Mouse (Mus musculus) embryo, embryonic 10.5 days (tissue): ENCODE measurements around the gene Plekha1.
A peak's percentile ranks its signal among the peaks of the same experiment; 100 is the strongest.

Experiments
- DNase-seq: peaks from one replicate; pipeline ENCODE4 v3.0.0-alpha.2; 2015; ENCODE audit warnings: low spot score

The Plekha1 gene

DNA sequence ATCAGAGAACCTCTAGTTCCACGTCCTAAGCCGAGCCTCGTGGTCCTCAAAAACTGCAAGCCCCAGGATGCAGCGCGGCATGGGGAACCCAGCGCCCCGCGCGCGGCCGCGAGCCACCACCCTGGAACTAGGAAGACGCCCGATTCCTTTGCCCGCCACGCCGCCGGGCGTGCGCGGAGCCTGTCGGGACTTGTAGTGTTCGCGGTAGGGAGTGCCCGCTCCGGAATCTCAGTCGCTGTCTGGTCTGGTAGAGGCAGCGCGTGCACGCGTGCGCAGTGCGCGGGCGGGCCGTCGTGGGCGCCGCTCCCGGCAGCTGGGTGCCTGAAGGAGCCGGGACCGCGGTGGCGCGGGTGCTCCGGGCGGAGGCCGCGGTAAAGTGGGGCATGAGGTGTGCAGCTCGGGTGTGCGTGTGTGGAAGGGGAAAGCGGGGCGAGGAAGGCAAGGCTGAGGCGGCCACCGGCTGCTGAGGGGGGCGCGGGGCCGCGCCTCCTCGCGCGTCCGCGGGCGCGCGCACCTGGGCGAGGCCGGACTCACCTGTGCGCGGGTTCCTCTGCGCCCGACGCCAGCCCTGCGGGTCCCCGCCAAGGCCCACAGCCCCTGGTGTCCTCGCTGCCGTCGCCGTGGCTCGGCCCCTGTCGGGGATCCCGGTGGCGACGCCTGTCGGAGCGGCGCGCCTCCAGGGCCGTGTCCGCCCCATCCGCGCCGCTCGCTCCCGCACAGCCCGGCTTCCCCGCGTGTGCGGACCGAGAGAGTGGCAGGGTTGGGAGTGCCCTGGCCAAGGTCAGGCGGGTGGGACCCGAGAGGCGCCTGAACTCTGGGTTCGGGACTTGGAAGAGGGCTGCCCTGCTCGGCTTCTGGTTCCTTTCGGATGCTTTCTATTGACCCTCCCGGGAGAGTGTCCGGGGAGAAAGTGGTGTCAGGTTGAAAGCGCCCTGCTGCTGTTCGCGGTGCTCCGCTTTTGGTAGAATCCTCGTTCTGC is at the start of gene Plekha1:
TSS of gene Plekha1 (plus strand) at position 144 of the 979 bp plus-strand sequence.
- DNase-seq, result peak; percentile 97

DNA sequence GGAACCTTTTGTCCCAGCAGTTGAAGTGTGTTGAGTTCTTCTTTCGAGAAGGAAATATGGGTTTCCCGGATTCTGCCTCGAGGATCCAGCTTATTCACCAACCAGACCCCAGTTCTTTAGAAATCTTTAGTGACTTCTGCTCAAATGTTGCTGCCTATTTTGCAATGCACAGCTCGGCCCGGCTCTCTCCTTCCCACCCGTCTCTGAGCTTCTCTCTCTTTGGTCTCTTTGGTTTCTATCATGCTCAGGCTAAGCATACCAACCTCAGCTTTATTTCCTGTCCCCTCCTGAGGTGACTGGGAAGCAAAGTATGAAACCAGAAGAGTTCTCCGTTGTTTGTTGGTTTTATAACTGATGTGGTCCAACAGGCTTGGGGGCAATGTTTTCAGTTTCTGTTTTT is 49.3 kb upstream of the Plekha1 start:
- no peak for DNase-seq

DNA sequence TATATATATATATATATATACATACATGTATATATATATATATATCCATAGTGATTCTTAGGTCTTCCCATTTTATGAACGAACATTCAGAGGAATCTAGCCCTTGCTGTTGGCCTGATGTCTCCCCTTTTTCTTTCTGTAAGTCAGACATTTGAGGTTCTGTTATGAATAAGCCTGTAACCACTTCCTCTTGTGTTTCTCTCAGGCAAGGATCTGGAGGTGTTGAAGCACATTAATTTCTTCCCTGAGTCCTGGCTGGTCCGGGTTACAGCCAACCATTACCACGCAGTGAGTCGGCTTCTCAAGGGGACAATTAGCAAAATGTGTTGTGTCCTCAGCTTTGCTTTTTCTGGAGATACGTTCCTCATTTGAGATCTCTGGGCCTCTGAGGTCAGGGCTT is 46.7 kb upstream of the Plekha1 start:
- DNase-seq, result no peak

DNA sequence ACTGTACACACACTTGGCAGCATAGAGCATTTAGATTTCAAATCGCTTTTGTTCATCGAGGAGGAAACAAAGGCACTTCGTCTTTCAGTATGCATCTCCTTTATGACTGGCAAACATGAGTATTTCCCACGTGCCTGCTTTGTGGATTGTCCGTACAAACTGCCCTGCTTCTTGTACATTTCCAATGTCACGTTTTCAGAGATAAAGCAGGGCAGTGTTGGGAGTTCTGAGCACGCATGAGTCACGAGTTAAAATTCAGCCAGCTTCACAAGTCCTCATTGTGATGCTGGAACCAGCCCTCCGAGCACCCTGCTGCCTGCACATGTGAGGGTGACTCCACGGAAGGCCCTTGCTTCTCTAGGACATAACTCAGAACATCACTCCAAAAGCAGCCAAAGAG is 45.9 kb upstream of the Plekha1 start:
- no peak for DNase-seq

DNA sequence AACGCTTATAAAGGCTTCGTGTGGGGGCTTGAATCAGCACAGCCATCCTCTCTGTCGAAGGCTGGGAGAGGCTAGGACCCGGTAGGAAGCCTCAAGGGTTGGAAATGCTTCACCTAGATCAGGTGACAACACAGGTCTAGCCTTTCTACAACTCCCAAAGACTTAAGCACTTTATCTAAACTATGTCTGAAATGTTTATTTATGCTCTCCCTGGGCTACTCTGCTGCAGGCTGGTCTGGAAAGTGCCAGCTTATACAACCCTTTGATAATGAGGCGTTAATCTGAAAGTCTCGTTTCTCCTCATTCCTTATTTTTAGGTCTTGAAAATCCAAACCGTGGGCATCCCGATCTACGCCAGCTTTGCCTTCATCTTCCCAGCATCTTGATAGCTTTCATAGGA is 41.6 kb upstream of the Plekha1 start:
- DNase-seq, result no peak

DNA sequence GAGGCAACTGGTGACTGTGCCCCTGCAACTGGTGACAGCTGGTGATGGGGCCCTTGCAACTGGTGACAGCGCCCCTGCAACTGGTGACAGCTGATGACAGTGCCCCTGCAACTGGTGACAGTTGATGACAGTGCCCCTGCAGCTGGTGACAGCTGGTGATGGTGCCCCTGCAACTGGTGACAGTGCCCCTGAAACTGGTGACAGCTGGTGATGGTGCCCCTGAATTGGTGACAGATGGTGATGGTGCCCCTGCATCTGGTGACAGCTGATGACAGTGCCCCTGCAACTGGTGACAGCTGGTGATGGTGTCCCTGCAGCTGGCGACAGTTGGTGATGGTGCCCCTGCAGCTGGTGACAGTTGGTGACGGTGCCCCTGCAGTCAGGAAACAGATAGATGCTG is 39.2 kb upstream of the Plekha1 start:
- no peak for DNase-seq

DNA sequence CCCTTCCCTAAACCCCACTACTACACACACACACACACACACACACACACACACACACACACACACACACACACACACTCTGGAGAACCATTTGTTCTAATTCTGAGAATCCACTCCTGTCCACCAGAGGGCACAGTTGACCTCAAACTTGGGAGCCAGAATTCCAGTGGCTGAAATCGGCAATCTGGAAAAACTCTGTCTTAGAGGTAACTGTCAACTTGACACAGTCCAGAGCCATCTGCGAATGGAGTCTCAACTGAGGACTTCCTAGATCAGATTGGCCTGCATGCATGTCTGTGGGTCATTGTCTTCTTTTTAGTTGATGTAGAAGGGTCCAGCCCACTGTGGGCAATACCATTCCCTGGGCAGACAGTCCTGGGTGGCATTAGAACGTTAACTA is 38.1 kb upstream of the Plekha1 start:
- peak; percentile 82 for DNase-seq

DNA sequence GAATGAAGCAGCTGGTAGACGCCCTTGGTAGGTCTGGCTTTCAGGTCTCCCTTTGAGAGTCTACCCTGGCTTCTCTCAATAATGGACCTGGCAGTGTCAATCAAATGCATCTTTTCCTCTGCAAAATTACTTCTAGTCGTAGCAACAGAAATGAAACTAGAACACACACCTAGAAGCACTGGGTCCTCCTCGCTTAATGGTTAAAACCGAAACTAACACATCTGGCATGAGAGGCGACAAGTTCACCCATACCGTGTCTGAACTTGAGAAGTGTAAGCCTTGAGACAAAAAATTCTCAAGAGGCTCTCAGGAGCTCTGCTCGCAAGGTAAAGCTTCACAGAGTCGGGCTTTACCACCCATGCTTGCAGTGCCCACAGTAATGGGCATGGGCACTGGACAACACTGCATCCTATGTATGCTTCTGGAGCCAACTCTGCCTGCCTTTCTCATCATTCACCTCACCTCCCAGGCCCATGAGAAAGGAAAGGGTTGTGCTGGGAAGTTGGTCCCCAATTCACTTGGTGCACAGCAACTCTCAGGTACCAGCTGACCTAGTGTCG is 37.6 kb upstream of the Plekha1 start:
- no peak for DNase-seq

DNA sequence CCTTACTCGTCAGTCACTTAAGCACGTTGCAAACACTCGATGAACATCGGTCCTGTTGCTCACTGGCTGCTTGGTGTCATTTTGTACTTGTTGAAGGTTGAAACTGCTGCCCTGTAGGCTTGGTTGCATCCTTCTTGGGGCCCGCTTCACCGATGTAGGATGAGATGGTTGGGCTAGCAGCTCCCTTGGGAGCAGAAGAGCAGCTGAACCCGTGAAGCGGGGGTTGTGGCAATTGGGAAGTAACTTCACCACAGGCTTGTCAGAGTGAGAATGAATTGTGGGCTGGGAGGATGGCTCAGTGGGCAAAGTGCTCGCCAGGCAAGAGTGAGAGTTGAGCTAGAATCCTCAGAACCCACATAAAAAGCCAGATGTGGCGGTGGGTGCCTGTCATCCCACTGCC is 37.1 kb upstream of the Plekha1 start:
- DNase-seq, result no peak

DNA sequence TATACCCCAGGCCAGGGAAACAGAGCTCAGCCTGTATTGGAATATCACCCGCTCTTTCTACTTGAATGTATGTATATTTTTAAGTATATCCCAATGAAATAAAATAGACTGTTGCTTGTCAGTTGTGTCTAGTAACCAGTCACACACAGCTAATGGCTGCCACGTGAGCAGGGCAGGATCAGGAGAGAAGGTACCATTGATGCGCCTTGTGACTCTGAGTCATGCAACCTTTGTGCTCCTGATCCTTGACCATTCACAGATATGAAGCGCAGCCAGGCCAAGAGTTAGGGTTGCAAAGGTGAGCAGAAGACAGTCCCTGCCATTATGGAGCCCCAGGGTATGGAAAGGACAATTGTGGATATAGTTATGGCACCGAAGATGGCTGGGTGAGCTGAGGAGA is 34.0 kb upstream of the Plekha1 start:
- no peak for DNase-seq

DNA sequence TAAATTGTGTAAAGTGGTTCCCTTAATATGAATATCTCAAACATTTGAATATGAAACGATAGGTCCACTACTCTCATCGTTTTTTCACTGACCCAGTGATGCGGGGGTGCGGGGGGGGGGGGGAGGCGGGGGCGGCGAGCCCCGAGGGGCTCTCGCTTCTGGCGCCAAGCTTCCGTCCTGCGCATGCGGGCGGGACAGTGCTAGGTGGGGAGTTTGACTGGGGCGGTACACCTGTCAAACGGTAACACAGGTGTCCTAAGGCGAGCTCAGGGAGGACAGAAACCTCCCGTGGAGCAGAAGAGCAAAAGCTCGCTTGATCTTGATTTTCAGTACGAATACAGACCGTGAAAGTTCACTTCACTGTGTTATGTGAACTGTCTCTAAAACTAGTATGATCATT is 31.3 kb upstream of the Plekha1 start:
- peak; percentile 90 for DNase-seq

DNA sequence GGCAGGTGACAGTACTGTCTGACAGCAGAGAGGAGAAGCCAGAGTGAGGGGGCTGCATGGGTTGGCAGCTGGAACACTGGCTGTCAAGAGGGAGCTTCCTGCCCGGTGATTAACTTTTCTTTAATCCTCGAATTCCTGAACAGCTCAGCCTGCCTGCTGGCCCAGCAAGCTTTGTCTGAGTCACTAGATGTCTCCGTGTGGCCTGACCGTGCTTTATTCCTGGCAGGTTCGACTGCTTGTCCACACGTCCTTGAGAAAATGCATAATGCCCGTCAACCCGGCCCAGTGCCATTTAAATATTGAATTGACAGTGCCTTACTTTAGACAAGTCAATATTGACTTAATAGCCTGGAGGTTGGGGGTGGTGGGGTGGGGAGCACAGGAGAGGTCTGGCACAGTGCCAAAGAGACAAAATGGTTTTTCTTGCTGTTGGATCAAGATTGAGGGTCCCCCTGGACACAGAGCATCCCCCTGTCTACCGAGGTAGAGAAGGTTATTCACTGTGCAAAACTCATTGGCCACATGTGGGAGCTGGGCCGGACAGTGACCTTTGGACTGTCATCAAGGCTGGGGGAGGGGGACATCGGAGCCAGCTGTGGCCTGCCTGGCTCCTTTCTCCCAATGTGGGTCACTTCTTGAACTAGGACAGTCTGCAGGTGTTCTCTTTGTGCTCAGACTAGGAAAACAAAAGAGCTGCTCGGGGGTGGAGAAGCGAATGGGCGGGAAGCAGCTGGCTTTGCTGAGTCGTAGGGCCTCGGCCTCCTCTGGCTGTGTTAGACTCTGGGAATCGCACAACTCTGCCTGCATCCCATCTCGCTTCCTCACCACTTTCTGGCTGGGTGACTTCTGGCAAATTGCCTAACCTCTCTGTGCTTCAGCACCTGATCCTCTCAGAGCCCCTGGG is 30.3 kb upstream of the Plekha1 start:
- peak; percentile 72 for DNase-seq

DNA sequence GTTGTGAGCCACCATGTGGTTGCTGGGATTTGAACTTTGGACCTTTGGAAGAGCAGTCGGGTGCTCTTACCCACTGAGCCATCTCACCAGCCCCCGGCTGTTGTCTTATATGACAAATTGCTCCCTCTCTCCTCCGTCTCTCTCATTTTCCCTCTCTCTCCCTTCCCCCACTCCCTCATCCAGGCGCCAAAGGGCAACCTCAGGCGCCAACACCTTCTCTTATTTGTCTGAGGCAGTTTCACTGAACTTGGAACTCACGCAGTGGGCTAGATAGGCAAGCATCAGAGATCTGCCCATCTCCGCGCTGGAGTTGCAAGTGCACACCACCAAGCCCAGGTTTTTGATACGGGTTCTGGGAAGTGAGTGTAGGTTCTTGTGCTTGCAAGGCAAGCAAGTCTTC is 29.5 kb upstream of the Plekha1 start:
- peak; percentile 23 for DNase-seq

DNA sequence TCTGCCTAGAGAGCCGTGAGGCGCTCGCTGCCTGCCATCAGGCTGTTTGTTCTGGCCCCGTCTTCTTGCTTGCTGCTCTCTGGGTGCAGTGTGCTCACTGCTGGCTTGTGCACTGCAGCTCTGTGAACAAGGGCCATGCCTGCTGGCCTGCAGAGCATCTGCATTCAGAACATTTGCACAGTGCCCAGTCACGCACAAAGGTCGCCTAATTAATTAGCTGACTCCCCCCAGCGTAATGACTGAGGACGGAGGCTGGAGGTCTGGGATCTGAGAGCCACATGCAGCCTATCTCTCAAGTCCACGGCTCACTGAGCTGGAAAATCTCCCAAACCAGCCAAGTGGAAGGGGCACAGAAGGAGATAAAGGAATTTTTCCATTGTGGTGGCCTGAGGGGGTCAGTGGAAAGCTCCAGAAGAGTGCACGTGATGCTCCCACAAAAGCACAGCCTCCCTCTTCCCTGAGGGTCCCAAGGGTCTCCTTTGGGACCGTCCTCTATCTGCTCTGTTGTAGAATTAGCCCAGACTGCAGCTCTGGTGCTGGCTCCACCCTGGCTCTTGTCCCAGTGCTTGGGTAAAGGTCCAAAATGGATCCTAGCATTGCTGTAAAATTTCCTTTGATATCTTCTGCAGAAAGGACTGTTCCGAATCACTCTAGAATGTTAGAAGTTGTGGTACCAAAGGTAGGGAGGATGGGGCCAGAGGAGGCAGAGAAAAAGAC is 27.5 kb upstream of the Plekha1 start:
- DNase-seq, result peak; percentile 84

DNA sequence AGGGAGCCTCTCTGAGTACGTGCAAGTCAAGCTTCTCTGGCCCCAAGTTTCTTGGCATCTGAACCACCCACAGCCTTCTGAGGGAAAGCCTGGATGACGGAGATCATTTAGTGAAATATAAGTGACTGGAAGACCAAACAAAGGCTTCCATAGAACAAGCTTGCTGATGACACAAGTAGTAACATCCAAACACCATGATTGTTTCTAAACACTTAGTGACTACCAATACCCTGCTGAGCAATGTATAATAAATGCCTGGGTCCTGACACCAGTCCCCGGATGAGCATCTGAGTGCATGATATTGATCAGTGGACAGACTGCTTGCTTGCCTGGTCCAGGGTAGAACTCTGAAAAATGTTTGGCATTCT is 26.9 kb upstream of the Plekha1 start:
- no peak for DNase-seq

DNA sequence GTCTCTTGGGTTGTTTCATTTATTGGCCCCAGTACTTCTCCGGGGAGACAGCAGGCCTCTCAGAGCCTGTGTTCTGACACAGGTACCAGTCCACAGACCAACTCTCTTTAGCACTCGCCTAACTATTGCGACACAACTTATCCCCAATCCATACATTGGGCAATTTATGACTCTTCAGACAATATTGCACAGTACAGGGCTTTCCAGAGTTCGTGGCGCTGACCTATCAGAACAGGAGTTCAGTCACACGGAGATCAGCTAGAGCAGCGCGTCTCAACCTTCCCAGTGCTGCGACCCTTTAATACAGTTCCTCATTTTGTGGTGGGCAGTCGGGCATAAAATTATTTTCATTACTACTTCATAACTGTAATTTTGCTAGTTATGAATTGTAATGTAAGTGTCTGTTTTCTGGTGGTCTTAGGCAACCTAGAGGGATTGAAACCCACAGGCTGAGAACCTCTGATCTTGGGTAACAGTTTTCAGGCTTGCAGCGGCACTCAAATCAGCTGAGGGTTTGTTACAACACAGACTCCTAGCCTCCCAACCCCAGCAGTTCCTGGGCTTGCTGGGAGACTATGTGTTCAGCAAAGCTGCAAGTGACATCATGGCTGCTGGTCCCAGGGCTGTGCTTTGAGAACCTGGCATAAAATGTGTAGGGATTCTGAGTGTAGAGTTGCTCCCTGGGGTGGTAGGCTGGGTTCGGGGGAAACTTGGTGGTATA is 26.0 kb upstream of the Plekha1 start:
- DNase-seq, result no peak

DNA sequence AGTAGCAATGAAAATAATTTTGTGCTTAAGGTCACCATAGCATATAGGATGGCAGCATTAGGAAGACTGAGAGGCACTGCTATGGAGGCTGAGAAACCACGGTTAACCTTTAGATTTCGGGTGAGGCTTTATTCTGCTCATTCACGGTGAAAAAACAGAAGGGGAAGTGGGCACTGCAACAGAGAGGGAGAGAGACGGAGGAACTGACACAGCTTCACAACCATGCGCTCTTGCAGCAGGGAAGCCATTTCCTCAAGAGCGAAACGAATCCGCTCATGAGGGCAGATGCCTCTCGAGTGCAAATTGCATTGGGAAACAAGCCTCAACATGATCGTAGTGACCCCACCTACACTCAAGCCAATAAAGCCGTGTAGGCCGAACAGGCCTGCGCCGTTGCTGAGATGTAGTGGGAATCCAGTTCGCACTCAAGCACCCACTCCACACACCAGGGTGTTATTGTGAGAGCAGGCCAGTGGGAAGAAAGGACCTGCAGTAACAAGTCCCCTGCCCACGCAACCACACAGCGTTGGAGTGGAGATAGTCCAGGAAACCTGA is 18.3 kb upstream of the Plekha1 start:
- no peak for DNase-seq

DNA sequence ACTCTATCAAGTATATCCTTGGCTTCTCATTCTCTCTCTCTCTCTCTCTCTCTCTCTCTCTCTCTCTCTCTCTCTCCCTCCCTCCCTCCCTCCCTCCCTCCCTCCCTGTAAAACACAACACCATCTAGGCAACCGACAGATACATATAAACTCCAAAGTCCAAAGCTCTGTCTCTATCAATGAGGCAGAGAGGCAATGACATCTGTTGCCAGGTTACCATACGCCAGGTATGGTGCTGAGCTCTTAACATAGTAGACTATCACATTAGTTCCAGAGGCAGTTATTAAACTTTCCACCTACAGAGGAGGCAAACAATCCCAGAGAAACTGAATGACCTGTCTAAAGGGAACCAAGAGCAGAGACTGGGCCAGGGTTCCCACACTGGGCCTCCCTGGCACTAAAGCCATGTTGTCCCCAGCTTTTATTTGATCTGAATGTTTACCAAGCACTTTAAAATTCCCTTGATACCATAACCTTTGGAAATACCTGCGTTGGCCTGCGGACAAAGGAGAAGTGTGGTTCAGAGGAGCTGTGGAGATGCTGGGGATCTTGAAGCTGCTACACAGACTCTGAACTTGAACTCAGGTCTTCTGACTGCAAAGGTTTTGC is 10.8 kb upstream of the Plekha1 start:
- no peak for DNase-seq

DNA sequence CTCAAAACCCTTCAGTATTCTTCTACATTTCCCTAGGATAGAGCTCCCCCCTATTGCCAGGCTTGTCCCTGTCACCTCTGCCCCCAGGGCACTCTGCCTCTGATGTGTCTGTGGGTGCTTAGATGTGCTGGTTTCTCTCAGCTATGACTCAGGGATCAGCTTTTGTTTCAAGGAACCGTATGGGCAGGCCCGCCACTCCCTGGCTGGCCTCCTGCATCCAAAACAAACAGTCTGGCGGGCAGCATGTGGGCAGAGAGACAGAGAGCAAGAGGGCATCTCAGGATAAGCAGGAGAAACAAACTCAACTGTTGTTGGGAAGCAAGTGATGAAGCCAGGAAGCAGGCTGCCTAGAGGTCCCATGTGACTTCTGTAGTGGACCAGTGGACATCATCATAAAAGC is 9.9 kb upstream of the Plekha1 start:
- DNase-seq, result no peak

DNA sequence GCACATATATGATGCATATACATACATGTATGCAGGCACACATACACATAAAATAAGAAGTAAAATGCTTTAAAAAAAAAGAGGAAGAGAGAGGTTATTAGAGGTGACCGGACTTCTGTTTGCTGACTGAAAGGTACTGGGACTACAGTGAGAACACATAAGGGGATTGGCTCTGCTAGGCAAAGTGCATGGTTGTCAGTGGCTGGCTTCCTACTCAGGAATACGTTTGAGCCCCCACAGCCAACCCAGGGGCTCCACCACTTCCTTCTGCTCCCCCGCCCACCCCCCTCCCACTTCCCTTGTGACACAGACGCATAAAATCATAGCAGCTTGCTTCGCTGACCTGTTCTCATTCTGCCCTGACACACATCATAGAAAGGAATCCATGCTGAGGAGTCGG is 7.6 kb upstream of the Plekha1 start:
- DNase-seq, result no peak

DNA sequence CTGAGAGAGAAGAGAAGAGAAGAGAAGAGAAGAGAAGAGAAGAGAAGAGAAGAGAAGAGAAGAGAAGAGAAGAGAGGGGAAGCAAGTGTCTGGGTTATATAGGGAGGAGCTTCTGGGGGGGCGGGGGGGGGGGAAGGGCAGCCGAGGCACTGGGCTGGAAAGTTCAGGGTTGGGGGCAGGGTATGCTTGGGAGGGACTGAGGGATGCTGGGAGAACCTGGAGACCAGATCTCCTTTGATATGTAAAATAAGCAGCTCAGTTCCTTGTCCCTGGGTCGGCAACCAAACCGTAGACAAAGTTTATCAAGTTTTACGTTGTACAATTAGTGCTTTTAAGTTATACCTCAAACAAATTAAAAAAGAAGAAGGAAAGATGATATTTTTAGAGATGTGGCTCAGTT is 5.6 kb upstream of the Plekha1 start:
- no peak for DNase-seq
